Comparison of ENCODE assay signal across 21 mouse cellular contexts in the genomic region with DNA sequence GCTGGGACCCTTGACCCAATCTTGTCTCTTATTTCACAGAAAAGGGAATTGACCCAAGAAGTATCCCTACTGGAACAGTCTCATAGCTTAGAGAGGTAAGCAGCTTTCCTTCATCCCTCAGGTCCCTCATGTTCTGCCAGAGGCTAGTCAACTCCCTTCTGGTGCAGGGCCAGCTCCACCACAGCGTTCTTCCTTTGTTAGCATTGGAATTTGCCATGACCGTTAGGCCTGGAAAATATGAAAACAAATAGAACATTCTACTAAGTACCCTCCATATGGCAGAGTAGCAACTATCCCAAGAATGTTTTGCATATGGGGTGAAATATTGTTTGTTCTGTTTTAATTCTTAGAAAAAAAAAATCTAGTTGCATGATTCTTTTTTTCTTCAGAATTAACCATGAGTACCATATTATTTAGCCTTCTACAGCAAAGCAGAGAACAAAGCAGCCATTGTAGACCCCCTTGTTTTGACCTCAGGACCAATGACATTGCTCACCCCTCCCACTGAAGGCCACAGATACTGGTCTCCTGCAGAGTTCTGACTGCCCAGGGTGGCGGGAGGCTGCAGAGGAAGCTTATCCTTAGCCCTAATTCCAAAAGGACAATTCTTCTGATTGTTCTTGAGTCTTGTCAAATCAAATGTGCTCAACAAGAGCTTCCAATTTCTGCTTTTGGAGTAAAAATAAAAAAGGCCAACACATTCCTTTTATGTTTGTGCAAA.
DNase-seq lines count a peak whose midpoint lies in the region; ATAC-seq and TF ChIP-seq lines count a peak whose summit lies in the region.
"Had no signal": no experiment of that assay in that cellular context is flagged by ENCODE, and none has a peak within 500 bp of the region (broad histone marks: within the 10 kb centered on the region; RNA-seq: fewer than 3 reads in every experiment).

No protein-coding gene starts in this region.

- no peak for TF ChIP-seq CTCF in brain, embryonic 14.5 days (IDR thresholded peaks at IDR 0.05; ENCODE audit: borderline replicate concordance, extremely low read depth, insufficient read depth, insufficient read length)

- no peaks in the 10 kb centered on the region for H3K9me3 ChIP-seq in hindbrain, embryonic 15.5 days
- no peaks in the 10 kb centered on the region for H3K9me3 ChIP-seq in hindbrain, embryonic 11.5 days (ENCODE audit: control insufficient read depth, low read length)
- H3K9me3 ChIP-seq in forebrain, embryonic 14.5 days (replicated peaks; ENCODE audit: control insufficient read depth, low read length), result no peaks in the 10 kb centered on the region
- H3K9me3 ChIP-seq: forebrain, embryonic 13.5 days; heart, embryonic 10.5 days; limb, embryonic 10.5 days; midbrain, embryonic 10.5 days had no signal

- H3K27ac ChIP-seq in hindbrain, embryonic 15.5 days (replicated peaks), result 0 out of 2 replicates have a peak overlapping the region, but pooled peaks have one; percentile 30
- no peak overlapping the region for H3K27ac ChIP-seq in hindbrain, embryonic 11.5 days (ENCODE audit: low read depth, low read length)
- no peak overlapping the region for H3K27ac ChIP-seq in forebrain, embryonic 14.5 days (ENCODE audit: low read depth, low read length)
- H3K27ac ChIP-seq: forebrain, embryonic 13.5 days; heart, embryonic 10.5 days; left cerebral cortex, adult 2 months; limb, embryonic 10.5 days; midbrain, embryonic 10.5 days had no signal

- no peak for TF ChIP-seq POLR2A in brain, embryonic 14.5 days (IDR thresholded peaks at IDR 0.05; ENCODE audit: borderline replicate concordance, extremely low read depth, insufficient read depth, insufficient read length, poor library complexity, severe bottlenecking)

- H3K27me3 ChIP-seq in hindbrain, embryonic 15.5 days, result no peaks in the 10 kb centered on the region
- no peaks in the 10 kb centered on the region for H3K27me3 ChIP-seq in hindbrain, embryonic 11.5 days (ENCODE audit: control insufficient read depth, insufficient read depth, low read length)
- H3K27me3 ChIP-seq in forebrain, embryonic 14.5 days (replicated peaks; ENCODE audit: control insufficient read depth, insufficient read depth, low read length), result no peaks in the 10 kb centered on the region
- H3K27me3 ChIP-seq: forebrain, embryonic 13.5 days had no signal

- H3K4me2 ChIP-seq in hindbrain, embryonic 15.5 days, result no peak overlapping the region
- H3K4me2 ChIP-seq in hindbrain, embryonic 11.5 days (replicated peaks; ENCODE audit: low read depth, low read length), result no peak overlapping the region
- H3K4me2 ChIP-seq in forebrain, embryonic 14.5 days (ENCODE audit: low read length), result no peak overlapping the region
- H3K4me2 ChIP-seq: forebrain, embryonic 13.5 days had no signal

- no peak for DNase-seq in hindbrain, embryonic 11.5 days (ENCODE audit: low spot score)
- DNase-seq in retina, postnatal 1 day, result peak; percentile 60
- DNase-seq in retina, embryonic 14.5 days (ENCODE audit: low spot score), result no peak
- DNase-seq in brain, embryonic 14.5 days (ENCODE audit: low read depth), result peak; percentile 24
- DNase-seq in forebrain, embryonic 14.5 days (ENCODE audit: low spot score), result no peak
- no peak for DNase-seq in lung, postnatal 36 days
- DNase-seq: adrenal gland, postnatal 25 days; cerebellum, adult 18-20 months; cerebellum, postnatal 14 days; heart, postnatal 4 days; kidney, adult 18-20 months; thymus, postnatal 14 days had no signal

- no peaks in the 10 kb centered on the region for H3K4me1 ChIP-seq in hindbrain, embryonic 15.5 days (replicated peaks)
- no peaks in the 10 kb centered on the region for H3K4me1 ChIP-seq in hindbrain, embryonic 11.5 days (replicated peaks; ENCODE audit: control insufficient read depth, insufficient read depth, low read length)
- H3K4me1 ChIP-seq in forebrain, embryonic 14.5 days (ENCODE audit: control insufficient read depth, insufficient read depth, low read length), result 0 out of 2 replicates have a peak, but pooled peaks cover 2% of the 10 kb centered on the region
- H3K4me1 ChIP-seq: forebrain, embryonic 13.5 days; heart, embryonic 10.5 days; limb, embryonic 10.5 days had no signal

- no peak overlapping the region for H3K4me3 ChIP-seq in hindbrain, embryonic 15.5 days
- no peak overlapping the region for H3K4me3 ChIP-seq in hindbrain, embryonic 11.5 days (ENCODE audit: low read depth, low read length)
- no peak overlapping the region for H3K4me3 ChIP-seq in forebrain, embryonic 14.5 days (ENCODE audit: low read depth, low read length)
- H3K4me3 ChIP-seq: erythroblast, embryonic 14.5 days; forebrain, embryonic 13.5 days; heart, embryonic 10.5 days; left cerebral cortex, adult 2 months; limb, embryonic 10.5 days; midbrain, embryonic 10.5 days had no signal

- no peak for ATAC-seq in hindbrain, embryonic 15.5 days (ENCODE audit: low FRiP score, low read depth)
- ATAC-seq in hindbrain, embryonic 11.5 days (ENCODE audit: low FRiP score), result no peak
- no peak for ATAC-seq in forebrain, embryonic 14.5 days
- ATAC-seq: forebrain, embryonic 13.5 days; inflammation-experienced regulatory T-cells, adult 6 months; lung, postnatal 0 days had no signal

- 49% methylated on average over 3 of the region's 3 CpGs for WGBS in hindbrain, embryonic 15.5 days
- 44% methylated on average over 3 of the region's 3 CpGs for WGBS in hindbrain, embryonic 11.5 days
- 29% methylated on average over 3 of the region's 3 CpGs for WGBS in forebrain, embryonic 14.5 days

- H3K9ac ChIP-seq in hindbrain, embryonic 15.5 days, result no peak overlapping the region
- no peak overlapping the region for H3K9ac ChIP-seq in hindbrain, embryonic 11.5 days (ENCODE audit: low read depth, low read length)
- H3K9ac ChIP-seq in forebrain, embryonic 14.5 days (ENCODE audit: low read length), result no peak overlapping the region
- H3K9ac ChIP-seq: forebrain, embryonic 13.5 days had no signal

- H3K36me3 ChIP-seq in hindbrain, embryonic 15.5 days, result no peaks in the 10 kb centered on the region
- no peaks in the 10 kb centered on the region for H3K36me3 ChIP-seq in hindbrain, embryonic 11.5 days (ENCODE audit: control insufficient read depth, insufficient read depth, low read length)
- H3K36me3 ChIP-seq in forebrain, embryonic 14.5 days (ENCODE audit: control insufficient read depth, insufficient read depth, low read length), result no peaks in the 10 kb centered on the region
- H3K36me3 ChIP-seq: heart, embryonic 10.5 days; limb, embryonic 10.5 days; midbrain, embryonic 10.5 days had no signal

Comparison
In these comparisons a context has a peak if more than half of its experiments do, and no peak if none do; other contexts are left out.
1. DNase-seq: peak in retina, postnatal 1 day (single experiment) and brain, embryonic 14.5 days (single experiment); none in hindbrain, embryonic 11.5 days (single experiment), retina, embryonic 14.5 days (single experiment), forebrain, embryonic 14.5 days (single experiment) and lung, postnatal 36 days (single experiment).